Mouse (Mus musculus) bone marrow, adult 2 months (tissue): ENCODE measurements at regions not wholly inside any gene's neighbourhood (a gene's known extent, or its start where the extent isn't known, plus 50 kb on each side); places are given as distances from the start of the nearest gene placed in this dataset.

Source experiments
- CTCF ChIP-seq: fragments of 200-500 bp; IDR thresholded peaks from 2 replicates; pipeline ENCODE4 v1.5.1; 2011; ENCODE audit warnings: low read length, control low read depth; ENCODE audit not compliant: control insufficient read depth, insufficient read depth
- POLR2A ChIP-seq: fragments of 200-500 bp; IDR thresholded peaks from 2 replicates; pipeline ENCODE4 v1.6.1; 2011; ENCODE audit warnings: low read depth, mild to moderate bottlenecking, control low read depth, low read length, borderline replicate concordance; ENCODE audit not compliant: control insufficient read depth

GRCm38 (mm10) chr12:27187480-27187879 is 154.9 kb downstream of the Sox11 start:
- TF ChIP-seq CTCF, result no peak
- TF ChIP-seq POLR2A, result no peak
